Mouse (Mus musculus) R1 (cell line): Measurements from ENCODE around the gene Stum.
"Not testable (repeated sequence)": the region's sequence is repeated elsewhere in the genome, so short reads cannot be mapped to it uniquely, and the experiment has no call there.

Experiments
- DNase-seq: peaks from one replicate; pipeline ENCODE4 v3.0.0-alpha.2; 2018; ENCODE audit warnings: low read depth, low spot score

Gene Stum

GRCm38 (mm10) chr1:180483399-180484291, at the start of gene Stum:
Stum (minus strand) TSS chr1:180483504.
- peak; percentile 82 for DNase-seq

GRCm38 (mm10) chr1:180532671-180533070, 49.4 kb upstream of the Stum start:
- DNase-seq: peak; percentile 74

DNA sequence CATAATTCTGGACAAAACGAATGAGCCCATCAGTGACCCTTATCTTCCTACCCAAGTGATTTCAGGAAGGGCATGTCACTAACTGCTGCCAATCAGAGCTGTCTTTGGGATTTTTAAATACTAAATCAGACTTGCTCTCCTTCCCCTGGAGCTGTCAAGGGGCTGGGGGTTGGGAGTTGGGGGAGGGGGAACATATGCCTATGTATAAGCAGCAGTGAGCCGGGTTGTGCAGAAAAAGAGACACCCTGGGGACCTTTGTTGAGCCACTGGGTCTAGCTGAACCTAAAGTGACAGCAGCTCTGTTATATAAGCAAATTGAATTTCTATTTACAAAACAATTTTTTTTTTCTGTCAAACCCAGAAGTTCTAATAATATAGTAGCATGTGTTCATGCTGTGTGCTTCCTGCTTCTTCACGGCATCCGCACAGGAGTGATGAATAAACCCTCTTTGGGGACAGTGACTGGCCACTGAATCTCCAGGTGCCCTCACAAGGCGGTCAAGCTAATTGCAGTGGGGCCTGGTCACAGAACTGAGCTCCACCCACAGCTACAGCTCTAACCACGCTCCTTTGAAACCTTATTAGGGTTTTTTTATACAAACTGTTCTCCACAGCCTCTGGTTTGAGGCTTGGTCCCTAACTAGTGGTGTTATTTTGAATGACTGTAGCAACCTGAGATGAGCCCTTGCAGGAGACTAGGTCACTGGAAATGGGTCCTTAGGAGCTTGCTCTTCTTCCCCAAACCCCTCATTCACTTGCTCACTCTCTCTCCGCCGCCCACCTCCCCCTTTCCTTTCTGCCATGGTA, 47.4 kb upstream of the Stum start:
- no peak for DNase-seq

- DNase-seq: no peak
Observed at GRCm38 (mm10) chr1:180529847-180530246, 46.5 kb upstream of the Stum start.

DNA sequence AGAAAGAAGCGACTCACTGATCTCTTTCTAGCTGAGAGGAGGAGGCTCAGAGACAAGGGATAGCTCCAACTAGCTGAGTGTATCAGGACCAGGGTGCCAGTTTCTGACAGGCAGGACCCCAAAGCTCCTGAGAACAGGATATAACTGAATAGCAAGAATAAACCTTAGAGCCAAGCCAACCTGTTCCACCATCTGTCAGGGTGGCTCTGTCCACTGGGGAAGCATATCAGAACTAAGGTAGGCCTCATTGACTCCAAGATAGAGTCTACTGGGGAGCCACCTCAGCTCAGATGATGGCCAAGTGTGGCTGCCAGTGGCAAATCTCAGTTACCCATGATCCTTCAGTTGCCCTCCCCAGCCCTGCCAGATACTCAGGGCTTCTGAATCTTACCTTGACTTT, 42.0 kb upstream of the Stum start:
- no peak for DNase-seq

GRCm38 (mm10) chr1:180523320-180523719, 40.0 kb upstream of the Stum start:
- DNase-seq: no peak

DNA sequence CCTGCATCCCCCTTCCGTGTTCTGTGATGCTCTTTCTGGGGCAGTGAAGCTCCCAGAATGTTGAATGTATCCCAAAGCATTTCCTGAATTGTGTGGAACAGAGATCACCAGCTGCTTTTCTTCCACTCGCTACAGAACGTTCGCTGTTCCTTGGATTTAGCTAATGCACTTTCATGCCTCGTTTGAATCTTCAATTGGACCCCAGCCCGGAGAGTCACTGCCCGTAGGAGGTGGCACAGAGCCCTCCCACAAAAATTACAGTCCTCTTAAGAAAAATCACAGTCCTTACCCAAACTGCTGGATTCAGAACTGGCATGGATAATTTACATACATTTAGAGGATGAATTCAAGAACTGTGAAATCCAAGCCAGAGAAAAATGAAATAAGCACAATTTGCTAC, 36.9 kb upstream of the Stum start:
- DNase-seq: no peak

- no peak for DNase-seq
Observed at GRCm38 (mm10) chr1:180519520-180519919, 36.2 kb upstream of the Stum start.

- DNase-seq: not testable (repeated sequence)
Observed at GRCm38 (mm10) chr1:180518899-180519298, 35.6 kb upstream of the Stum start.

GRCm38 (mm10) chr1:180518412-180518811, 35.1 kb upstream of the Stum start:
- DNase-seq: no peak

- DNase-seq: no peak
Observed at GRCm38 (mm10) chr1:180517390-180518054, 34.2 kb upstream of the Stum start.

DNA sequence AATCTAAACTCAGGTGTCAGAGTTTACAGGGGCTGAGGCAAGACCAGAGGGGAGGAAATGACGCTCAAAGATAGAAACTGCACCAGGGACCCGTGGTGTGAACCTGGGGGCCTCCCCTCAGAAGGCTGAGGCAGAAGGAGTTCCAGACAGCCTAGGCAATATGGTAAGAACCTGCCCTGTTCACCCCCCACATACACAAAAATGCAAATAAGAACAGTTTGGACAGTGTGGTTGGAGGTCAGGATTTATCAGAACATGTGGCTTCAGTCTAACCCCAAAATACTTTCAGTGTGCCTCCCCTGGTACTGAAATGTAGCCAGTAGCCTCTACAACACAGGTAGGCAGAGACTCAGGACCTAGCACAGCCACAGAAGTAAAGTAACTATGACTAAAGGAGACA, 30.8 kb upstream of the Stum start:
- DNase-seq: no peak

DNA sequence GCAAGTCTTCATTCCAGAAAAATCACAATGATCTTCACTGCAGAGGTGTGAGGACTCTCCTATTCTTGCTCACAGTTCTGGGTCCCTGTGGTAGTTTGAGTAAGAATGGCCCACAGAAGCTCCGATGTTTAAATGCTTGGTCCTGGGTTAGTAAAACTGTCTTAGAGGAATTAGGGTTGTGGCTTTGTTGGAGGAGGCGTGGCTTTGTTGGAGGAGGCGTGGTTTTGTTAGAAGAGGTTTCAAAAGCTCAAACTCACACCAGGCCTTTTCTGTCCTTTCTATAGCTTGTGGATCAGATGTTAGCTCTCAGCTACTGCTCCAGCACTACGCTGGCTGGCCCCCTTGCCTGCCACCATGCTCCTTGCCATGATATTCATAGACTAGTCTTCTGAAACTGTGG, 27.6 kb upstream of the Stum start:
- DNase-seq: peak; percentile 73

- no peak for DNase-seq
Observed at GRCm38 (mm10) chr1:180510442-180510841, 27.1 kb upstream of the Stum start.

DNA sequence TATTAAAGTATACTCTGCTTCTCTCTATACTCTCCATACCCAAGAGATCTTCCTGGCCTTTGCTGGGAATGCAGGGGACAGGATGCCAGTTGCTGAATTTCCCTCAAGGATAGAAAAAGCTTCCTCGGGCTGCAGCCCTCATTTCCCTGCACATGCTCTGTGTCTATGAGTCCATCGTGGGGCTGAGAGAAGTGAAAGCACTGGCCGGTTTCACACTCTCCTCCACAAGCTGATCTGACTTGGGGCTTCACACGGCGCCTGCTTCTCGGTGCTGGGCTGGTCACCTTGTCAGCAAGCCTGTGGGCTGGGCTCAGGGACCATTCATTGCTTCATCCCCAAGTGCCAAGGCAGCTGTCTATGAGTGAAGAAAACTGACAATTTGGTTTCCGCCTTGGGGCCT, 25.4 kb upstream of the Stum start:
- no peak for DNase-seq

DNA sequence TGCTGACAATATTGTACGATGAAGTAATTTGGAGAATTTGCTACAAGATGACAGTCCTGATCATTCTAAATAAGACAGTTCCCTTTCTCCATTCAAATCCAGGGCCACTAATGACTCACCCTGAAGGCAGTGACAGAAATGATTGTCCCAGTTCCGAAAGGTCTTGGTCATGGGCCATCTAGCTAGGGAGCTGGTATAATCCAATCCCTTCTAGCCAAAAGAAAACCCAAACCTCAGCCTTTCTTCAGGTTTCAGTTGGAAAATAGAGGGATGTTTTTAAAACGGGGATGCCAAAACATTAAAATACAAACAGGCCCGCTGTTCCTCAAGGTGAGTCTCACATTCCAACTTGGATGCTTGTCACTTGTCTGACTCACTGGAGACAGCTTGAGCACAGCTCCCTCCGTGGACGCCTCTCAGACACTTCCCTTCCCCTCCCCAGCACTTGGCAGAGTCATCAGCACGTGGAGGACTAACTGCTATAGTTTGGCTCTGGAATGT, 24.0 kb upstream of the Stum start:
- no peak for DNase-seq

DNA sequence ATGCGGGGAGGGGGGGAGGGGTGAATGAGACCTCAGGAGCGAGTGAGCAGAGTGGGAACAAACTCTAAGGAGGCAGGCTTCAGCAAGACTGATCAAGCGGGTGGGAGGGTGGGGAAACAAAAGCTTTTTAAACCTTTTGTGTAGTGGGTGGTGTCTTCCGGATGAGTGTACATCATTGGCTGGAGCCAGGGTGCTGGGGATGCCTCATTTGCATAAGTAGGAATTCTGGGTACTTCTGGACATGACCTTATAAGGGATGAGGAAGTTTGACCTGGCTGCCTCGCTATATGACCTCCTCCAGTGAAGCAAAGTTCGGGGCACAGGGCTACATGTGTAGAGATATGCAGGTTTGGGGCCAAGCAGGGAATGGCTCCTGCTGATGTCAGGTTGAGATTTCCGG, 23.0 kb upstream of the Stum start:
- peak; percentile 61 for DNase-seq

DNA sequence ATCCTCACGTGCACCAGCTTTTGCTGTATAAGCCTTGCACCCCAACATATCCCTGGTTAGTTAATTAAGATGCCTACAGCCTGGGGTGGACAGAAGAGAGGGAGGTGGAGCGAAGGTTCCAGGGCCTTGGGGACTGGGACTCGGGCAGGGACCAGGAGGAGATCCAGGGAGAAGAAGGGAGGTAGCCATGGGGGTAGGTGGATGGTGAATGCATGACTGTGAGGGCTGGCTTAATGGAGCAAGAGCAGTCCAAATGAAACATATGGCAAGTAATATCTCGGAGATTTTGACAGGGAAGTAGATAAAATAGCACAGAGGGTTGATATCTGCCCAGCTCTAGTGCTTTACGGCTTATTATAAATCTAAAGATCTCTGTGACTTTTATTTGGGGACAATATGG, 21.6 kb upstream of the Stum start:
- DNase-seq: no peak

DNA sequence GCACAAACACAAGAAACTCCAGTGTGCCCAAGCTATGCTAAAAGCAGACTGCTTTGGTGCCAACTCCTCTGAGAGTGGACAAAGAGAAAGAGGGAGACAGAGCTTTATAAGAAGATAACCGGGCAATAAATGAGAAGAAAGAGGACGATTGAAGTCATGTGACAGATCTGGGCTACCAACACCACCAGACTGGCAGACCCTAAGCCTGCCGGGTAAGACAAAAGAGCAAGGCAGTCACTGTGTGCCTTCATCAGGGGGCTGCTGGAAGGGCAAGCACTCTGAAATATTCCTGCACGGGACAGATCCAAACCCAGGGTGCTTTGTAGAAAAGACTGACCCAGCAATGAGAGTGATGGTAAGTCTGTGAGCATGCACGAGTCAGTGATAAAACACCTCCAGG, 20.2 kb upstream of the Stum start:
- no peak for DNase-seq

DNA sequence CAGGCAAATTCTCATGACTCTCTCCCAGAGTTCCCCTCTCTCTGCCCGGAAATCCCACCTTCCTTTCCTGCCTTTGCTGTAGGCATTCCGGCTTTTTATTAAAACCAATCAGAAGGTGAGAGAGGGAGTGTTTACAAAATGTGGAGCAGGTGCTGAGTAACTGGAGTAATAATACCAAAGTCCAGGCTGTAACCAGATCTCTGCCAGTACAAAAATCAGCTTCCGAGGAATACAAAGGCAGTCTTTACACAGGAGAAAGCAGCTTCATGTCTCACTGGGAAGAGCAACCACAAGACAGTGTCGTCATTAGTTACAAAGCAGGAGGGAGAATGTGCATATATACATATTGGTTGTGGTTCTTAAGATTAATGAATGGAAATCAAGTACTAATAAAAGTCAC, 19.3 kb upstream of the Stum start:
- DNase-seq: no peak

DNA sequence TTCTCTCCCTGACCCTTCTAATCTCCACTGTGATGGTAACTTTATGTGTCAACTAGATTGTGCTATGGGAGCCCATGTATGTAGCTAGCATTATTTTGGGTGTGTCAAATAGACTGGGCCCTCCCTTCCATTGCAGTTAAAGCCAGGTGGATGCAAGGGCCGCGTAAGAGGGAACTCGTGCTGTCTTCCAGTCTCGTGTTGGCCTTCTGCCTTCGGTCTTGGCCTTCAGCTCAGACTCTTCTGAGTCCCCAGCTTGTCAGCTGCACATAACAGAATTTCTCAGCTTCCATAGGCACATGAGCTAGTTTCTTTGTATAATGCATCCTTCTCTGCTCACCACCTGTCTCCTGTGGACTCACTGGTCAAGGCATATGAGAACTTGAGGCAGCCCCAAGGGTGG, 17.3 kb upstream of the Stum start:
- DNase-seq: no peak

GRCm38 (mm10) chr1:180500218-180500617, 16.9 kb upstream of the Stum start:
- DNase-seq: no peak
